Mouse (Mus musculus): ENCODE measurements around the gene Olfr157. TPM values are rescaled to one million over a fixed set of nuclear protein-coding genes. Genes with fewer than 3 reads are reported as not detected.

Gene Olfr157
- polyA plus RNA-seq, 1 experiment from 2014 or later: 0.04 TPM

DNA sequence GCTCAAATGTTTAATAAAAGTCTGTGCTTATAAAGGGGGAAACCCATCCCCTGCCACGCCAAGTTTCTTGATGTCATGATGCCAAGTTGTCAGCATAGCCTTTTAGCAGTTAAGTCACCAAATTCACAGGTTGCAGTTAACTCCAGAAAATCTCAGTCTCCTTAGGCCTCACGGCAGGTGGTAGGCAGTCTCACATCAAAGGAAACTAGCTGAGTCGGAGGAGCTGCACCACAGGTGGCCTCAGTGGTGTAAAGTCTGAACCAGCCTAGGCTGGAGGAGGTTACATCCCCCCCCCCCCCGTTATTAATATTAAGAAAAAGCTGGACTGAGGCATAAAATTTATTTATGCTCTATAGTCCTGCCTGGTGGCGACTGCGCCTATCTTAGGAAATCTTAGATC is 44.7 kb downstream of the Olfr157 start:
- Histone ChIP-seq H3K27me3 (no peaks in the 10 kb centered on the region), H3K4me2 (replicated peaks) (no peak overlapping the region), H3K4me3 (replicated peaks) (no peak overlapping the region), H3K9me3 (replicated peaks) (no peaks in the 10 kb centered on the region), H3K27ac (replicated peaks) (no peak overlapping the region), H3K36me3 (no peaks in the 10 kb centered on the region), H3K9ac (no peak overlapping the region), H3K4me1 (no peaks in the 10 kb centered on the region)
- ATAC-seq (ENCODE audit: insufficient number of reproducible peaks, low FRiP score, low TSS enrichment, low read depth): no peak
- WGBS: 77% methylated on average over 6 of the region's 6 CpGs

Other genes starting within 250 kb of the Olfr157 start
- gene Npr2, start 208.3 kb downstream of the Olfr157 start, polyA plus RNA-seq (2015; fragmentation: Nextera tagmentation; extraction: Ambion mirVana): 19.7 and 20.9 TPM in 2 replicates
- gene Spag8, start 186.6 kb downstream of the Olfr157 start, polyA plus RNA-seq (2015; fragmentation: Nextera tagmentation; extraction: Ambion mirVana): 7.5 and 10.6 TPM in 2 replicates
- gene Hint2, start 183.7 kb downstream of the Olfr157 start, polyA plus RNA-seq (2015; fragmentation: Nextera tagmentation; extraction: Ambion mirVana): 88.1 and 91.2 TPM in 2 replicates
- 5.3 and 6.1 TPM in 2 replicates for gene Tmem8b, start 171.2 kb downstream of the Olfr157 start, polyA plus RNA-seq (2015; fragmentation: Nextera tagmentation; extraction: Ambion mirVana)
- 2.9 and 4.3 TPM in 2 replicates for gene Fam221b, start 171.1 kb downstream of the Olfr157 start, polyA plus RNA-seq (2015; fragmentation: Nextera tagmentation; extraction: Ambion mirVana)
- gene Olfr70, start 139.4 kb downstream of the Olfr157 start, polyA plus RNA-seq (2015; fragmentation: Nextera tagmentation; extraction: Ambion mirVana): not detected in 2 replicates
- not detected in 2 replicates for gene Olfr71, start 129.9 kb downstream of the Olfr157 start, polyA plus RNA-seq (2015; fragmentation: Nextera tagmentation; extraction: Ambion mirVana)
- 0.99 and 1.2 TPM in 2 replicates for gene Hrct1, start 113.0 kb downstream of the Olfr157 start, polyA plus RNA-seq (2015; fragmentation: Nextera tagmentation; extraction: Ambion mirVana)
- gene Spaar, start 110.2 kb downstream of the Olfr157 start, polyA plus RNA-seq (2015; fragmentation: Nextera tagmentation; extraction: Ambion mirVana): 0.09 and 0.31 TPM in 2 replicates
- not detected in 2 replicates for gene Olfr159, start 69.2 kb downstream of the Olfr157 start, polyA plus RNA-seq (2015; fragmentation: Nextera tagmentation; extraction: Ambion mirVana)
- gene Olfr156, start 16.3 kb downstream of the Olfr157 start, polyA plus RNA-seq (2015; fragmentation: Nextera tagmentation; extraction: Ambion mirVana): 0.13 TPM in 1 of 2 replicates, not detected in the other
- gene Olfr155, start 11.4 kb upstream of the Olfr157 start, polyA plus RNA-seq (2015; fragmentation: Nextera tagmentation; extraction: Ambion mirVana): 0.16 TPM in 1 of 2 replicates, not detected in the other
- gene Reck, start 35.3 kb upstream of the Olfr157 start, polyA plus RNA-seq (2015; fragmentation: Nextera tagmentation; extraction: Ambion mirVana): 33.3 and 33.7 TPM in 2 replicates
- gene Glipr2, start 117.2 kb upstream of the Olfr157 start, polyA plus RNA-seq (2015; fragmentation: Nextera tagmentation; extraction: Ambion mirVana): 84.4 and 102 TPM in 2 replicates
- gene Ccin, start 143.3 kb upstream of the Olfr157 start, polyA plus RNA-seq (2015; fragmentation: Nextera tagmentation; extraction: Ambion mirVana): not detected in 2 replicates
- 247 and 259 TPM in 2 replicates for gene Clta, start 164.3 kb upstream of the Olfr157 start, polyA plus RNA-seq (2015; fragmentation: Nextera tagmentation; extraction: Ambion mirVana)
- gene Gne, start 244.0 kb upstream of the Olfr157 start, polyA plus RNA-seq (2015; fragmentation: Nextera tagmentation; extraction: Ambion mirVana): 25.5 and 26.1 TPM in 2 replicates